Mouse (Mus musculus) E14TG2a.4 (cell line): ENCODE data around the gene Pax4.

ENCODE experiments used
- CTCF ChIP-seq: conservative IDR thresholded peaks from 2 replicates; pipeline ENCODE4 v1.5.1; 2014; ENCODE audit warnings: low read length
- NANOG ChIP-seq: IDR thresholded peaks from 2 replicates; pipeline ENCODE4 v1.6.1; 2014; ENCODE audit warnings: borderline replicate concordance, low read length, mixed read lengths
- POU5F1 ChIP-seq: IDR thresholded peaks from 2 replicates; pipeline ENCODE4 v1.6.1; 2014; ENCODE audit warnings: low read length, borderline replicate concordance

- TF ChIP-seq CTCF (no peak), NANOG (no peak), POU5F1 (no peak)
Measured at GRCm38 (mm10) chr6:28490612-28491011, 41.5 kb upstream of the Pax4 start.
